Mouse (Mus musculus) forebrain, embryonic 15.5 days (tissue): ENCODE measurements around the gene Cap2. TPM values are rescaled to one million over a fixed set of nuclear protein-coding genes. Genes with fewer than 3 reads are reported as not detected.

ENCODE experiments used
- ATAC-seq: fragments of 200-750 bp; cut with Nextera tagmentation; replicated peaks from 2 replicates; pipeline ENCODE4 v1.8.0; 2017; ENCODE audit warnings: mild to moderate bottlenecking, moderate TSS enrichment, moderate library complexity
- H3K27ac ChIP-seq: fragments of 300-500 bp; sonication (generic); replicated peaks from 2 replicates; pipeline ENCODE4 v1.5.1; 2015; ENCODE audit warnings: mild to moderate bottlenecking, inconsistent platforms
- H3K27me3 ChIP-seq: fragments of 300-500 bp; sonication (generic); 2 replicates; pipeline ENCODE4 v1.6.1; 2015; ENCODE audit warnings: inconsistent platforms
- H3K36me3 ChIP-seq: fragments of 300-500 bp; sonication (generic); 2 replicates; pipeline ENCODE4 v1.6.1; 2015; ENCODE audit warnings: mild to moderate bottlenecking, inconsistent platforms
- H3K4me1 ChIP-seq: fragments of 300-500 bp; sonication (generic); 2 replicates; pipeline ENCODE4 v1.6.1; 2015; ENCODE audit warnings: inconsistent platforms
- H3K4me2 ChIP-seq: fragments of 300-500 bp; sonication (generic); replicated peaks from 2 replicates; pipeline ENCODE4 v1.6.1; 2015; ENCODE audit warnings: mild to moderate bottlenecking, inconsistent platforms
- H3K4me3 ChIP-seq: fragments of 300-500 bp; sonication (generic); 2 replicates; pipeline ENCODE4 v1.5.1; 2015; ENCODE audit warnings: mild to moderate bottlenecking, inconsistent platforms
- H3K9ac ChIP-seq: fragments of 300-500 bp; sonication (generic); replicated peaks from 2 replicates; pipeline ENCODE4 v1.6.1; 2015; ENCODE audit warnings: mild to moderate bottlenecking, inconsistent platforms
- H3K9me3 ChIP-seq: fragments of 300-500 bp; sonication (generic); 2 replicates; pipeline ENCODE4 v1.6.1; 2016; ENCODE audit warnings: inconsistent platforms
- WGBS: fragments of 180-500 bp; shearing (Covaris S2); methylation state at CpG from one replicate; pipeline ENCODE4 v1.1.7; 2015; ENCODE audit warnings: mixed read lengths; 5-methylcytosine and 5-hydroxymethylcytosine counted together
- polyA plus RNA-seq: library from polyadenylated mRNA; unstranded; fragments of >200 nt; fragmentation: Nextera tagmentation; extraction: Ambion mirVana; gene quantifications from 2 replicates; pipeline ENCODE4 v1.2.1, GENCODE M21; 2015

Cap2 gene
- 13.9 and 16.8 TPM in 2 replicates for polyA plus RNA-seq

DNA sequence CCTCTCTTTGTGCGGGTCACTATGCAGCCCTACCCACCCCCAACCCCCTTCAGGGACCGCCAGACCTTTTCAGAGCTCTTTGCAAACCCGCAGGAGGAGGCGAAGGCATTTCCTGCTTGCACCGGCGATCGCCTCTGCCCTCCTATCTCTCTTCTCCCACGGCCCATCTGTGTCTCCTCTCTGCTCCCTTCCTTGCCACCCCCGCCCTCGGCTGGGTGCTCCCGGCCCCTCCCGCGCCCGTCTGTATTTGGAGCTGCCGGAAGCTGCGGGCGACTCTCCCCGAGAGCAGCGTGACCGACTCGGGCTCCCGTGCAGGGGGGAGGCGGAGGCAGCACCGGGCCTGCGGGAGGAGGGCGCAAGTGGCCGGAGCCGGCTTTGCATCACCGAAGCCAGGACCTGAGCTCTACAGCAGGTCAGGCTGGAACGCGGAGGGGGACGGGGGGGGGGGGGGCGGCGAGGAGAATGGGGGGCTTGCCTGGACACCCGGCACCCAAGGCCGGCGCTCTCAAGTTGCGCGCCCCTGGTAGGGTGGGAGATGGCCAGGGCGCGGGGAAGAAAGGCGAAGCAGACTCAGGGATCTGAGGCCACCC is at the start of gene Cap2:
TSS of gene Cap2 (plus strand) at position 49 of the 590 bp plus-strand sequence.
- H3K27ac ChIP-seq: no peak within 1 kb of the TSS

DNA sequence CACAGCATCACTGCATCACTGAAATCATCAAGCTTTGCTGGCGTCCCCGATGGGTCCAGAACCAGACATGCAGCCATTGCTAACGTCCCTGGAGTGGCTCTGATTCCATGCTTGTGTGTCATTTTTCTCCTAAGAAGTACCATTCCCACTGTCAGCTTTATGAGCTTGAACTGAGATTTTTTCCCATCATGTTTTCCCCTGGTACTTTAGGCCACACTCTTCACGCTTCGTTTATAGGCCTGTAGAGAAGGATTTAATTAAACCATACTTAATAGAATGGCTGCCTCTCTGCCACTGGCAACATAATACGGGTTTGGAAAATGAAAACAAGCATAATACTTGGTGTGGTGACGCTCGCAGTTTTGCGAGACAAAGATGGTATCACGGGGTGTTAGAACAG is 42.1 kb upstream of the Cap2 start:
- Histone ChIP-seq H3K4me2 (no peak overlapping the region), H3K27me3 (no peaks in the 10 kb centered on the region), H3K9ac (no peak overlapping the region), H3K4me3 (no peak overlapping the region), H3K9me3 (no peaks in the 10 kb centered on the region), H3K36me3 (no peaks in the 10 kb centered on the region), H3K4me1 (no peaks in the 10 kb centered on the region), H3K27ac (no peak overlapping the region)
- WGBS: 63% methylated on average over 10 of the region's 10 CpGs
- ATAC-seq: no peak

More for the DNA sequence above, at the start of gene Cap2:
- no peaks in the 10 kb centered on the region for H3K9me3 ChIP-seq
- no peaks in the 10 kb centered on the region for H3K36me3 ChIP-seq
- peak within 1 kb of the TSS; percentile 95 for H3K4me2 ChIP-seq
- H3K4me3 ChIP-seq: peak within 1 kb of the TSS; percentile 55
- H3K9ac ChIP-seq: peak within 1 kb of the TSS; percentile 64
- peak; percentile 80; the same call in 1 of the 2 replicates for ATAC-seq
- peaks cover 10% of the 10 kb centered on the region for H3K4me1 ChIP-seq
- WGBS: under 1% methylated on average over 40 of the region's 42 CpGs
- H3K27me3 ChIP-seq: no peaks in the 10 kb centered on the region

DNA sequence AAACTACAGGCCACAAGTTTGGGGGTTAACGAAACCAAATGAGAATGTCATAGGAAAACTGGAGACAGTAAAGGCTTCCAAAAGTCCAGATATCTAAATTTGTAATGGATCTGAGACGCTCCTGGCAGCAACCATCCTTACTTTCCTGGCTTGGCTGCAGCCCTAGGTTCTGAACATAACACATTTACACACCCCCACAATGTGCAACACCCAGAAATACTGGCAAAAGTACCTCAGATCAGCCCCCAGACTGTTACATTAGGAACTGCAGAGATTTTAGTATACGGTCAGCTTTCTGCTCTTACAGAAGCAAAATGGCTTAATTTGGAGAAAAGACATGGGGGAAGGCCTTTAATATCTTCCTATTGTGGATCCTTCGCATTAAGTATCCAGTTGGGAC is 39.4 kb upstream of the Cap2 start:
- Histone ChIP-seq H3K4me2 (no peak overlapping the region), H3K9ac (no peak overlapping the region), H3K27ac (no peak overlapping the region), H3K27me3 (no peaks in the 10 kb centered on the region), H3K4me3 (no peak overlapping the region), H3K36me3 (no peaks in the 10 kb centered on the region), H3K9me3 (no peaks in the 10 kb centered on the region), H3K4me1 (no peaks in the 10 kb centered on the region)
- no peak for ATAC-seq
- 93% methylated on average over 4 of the region's 4 CpGs for WGBS

DNA sequence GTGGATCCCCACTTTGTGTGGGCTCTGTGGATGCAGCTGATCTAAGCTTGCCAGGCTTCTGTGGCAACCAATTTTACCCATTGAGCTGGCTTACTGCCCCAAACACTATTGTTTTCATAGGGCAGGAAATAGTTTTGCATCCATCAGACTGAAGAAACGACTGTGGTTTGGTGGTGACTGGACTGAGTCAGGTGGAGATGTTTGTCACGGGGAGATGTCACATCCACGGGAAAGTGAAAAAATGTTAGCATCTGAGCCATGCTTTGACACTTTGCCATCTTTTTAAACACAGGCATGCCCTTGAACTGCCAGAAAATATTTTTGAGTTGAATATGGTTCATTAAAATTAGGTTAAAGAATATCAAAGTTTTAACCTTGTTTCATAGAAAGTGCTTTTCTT is 37.9 kb upstream of the Cap2 start:
- Histone ChIP-seq H3K36me3 (no peaks in the 10 kb centered on the region), H3K9ac (no peak overlapping the region), H3K4me3 (no peak overlapping the region), H3K4me1 (no peaks in the 10 kb centered on the region), H3K27ac (no peak overlapping the region), H3K9me3 (no peaks in the 10 kb centered on the region), H3K27me3 (no peaks in the 10 kb centered on the region), H3K4me2 (no peak overlapping the region)
- 77% methylated on average over 3 of the region's 3 CpGs for WGBS
- ATAC-seq: no peak

DNA sequence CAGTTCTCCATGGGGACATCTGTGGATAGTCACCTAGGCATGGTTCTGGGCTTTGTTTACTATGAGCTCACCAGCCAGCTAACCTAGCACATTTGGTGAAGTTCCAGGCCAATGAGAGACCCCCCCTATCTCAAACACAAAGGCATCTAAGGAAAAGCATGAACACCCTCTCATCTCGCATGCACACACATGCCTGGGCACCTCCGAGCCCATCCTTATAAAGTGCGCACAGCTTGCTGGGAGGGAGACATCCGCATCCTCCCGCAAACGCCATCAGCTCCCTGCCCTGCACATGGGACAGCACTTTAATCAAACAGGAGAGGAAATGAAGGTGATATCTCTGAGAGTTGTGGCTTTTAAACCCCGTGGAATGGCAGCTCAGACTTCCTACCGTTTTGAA is 33.4 kb upstream of the Cap2 start:
- H3K4me3 ChIP-seq: no peak overlapping the region
- no peaks in the 10 kb centered on the region for H3K36me3 ChIP-seq
- 68% methylated on average over 8 of the region's 8 CpGs for WGBS
- no peaks in the 10 kb centered on the region for H3K27me3 ChIP-seq
- H3K9me3 ChIP-seq: no peaks in the 10 kb centered on the region
- no peak for ATAC-seq
- no peak overlapping the region for H3K4me2 ChIP-seq
- H3K9ac ChIP-seq: no peak overlapping the region
- no peak overlapping the region for H3K27ac ChIP-seq
- H3K4me1 ChIP-seq: no peaks in the 10 kb centered on the region

DNA sequence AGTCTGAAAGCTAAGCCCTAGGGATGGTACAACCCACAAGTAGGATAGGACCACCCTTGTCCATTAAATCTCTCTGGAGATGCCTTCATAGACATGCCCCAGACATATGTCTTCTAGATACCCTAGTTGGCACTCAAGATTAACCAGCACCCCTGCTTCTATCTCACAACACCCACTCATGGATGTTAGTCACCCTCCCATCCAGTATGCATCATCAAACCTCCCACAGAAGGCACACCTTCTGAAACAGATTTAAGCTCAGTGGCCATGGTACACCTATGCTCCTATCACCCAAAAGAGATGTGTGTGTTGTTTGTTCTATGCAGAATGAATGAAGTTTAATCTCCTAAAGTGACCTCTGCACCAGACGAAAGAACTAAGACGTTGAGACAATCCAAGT is 32.1 kb upstream of the Cap2 start:
- Histone ChIP-seq H3K4me3 (no peak overlapping the region), H3K27me3 (no peaks in the 10 kb centered on the region), H3K4me1 (no peaks in the 10 kb centered on the region), H3K36me3 (no peaks in the 10 kb centered on the region), H3K4me2 (no peak overlapping the region), H3K9me3 (no peaks in the 10 kb centered on the region), H3K27ac (no peak overlapping the region), H3K9ac (no peak overlapping the region)
- WGBS: 93% methylated on average over 2 of the region's 2 CpGs
- ATAC-seq: no peak

DNA sequence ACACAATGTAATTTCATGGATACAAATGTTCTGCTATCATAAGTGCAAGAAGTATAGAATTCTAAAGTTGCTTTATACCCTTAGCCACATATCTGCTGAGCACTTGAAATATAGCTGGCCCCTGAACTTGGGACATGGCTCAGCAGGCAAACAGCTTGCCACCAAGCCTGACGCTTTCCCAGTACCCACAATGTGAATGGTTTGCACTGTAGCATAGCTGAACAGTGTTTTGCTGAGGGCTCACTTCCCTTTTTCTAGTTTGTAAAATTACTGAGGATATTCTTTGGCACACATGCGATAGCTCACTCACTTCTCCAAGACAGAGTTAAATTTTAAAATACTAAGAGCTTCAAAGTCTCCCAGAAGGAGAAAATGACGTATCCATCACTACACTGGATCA is 20.4 kb upstream of the Cap2 start:
- Histone ChIP-seq H3K4me2 (no peak overlapping the region), H3K4me3 (no peak overlapping the region), H3K9me3 (no peaks in the 10 kb centered on the region), H3K9ac (no peak overlapping the region), H3K27ac (no peak overlapping the region), H3K27me3 (no peaks in the 10 kb centered on the region), H3K4me1 (no peaks in the 10 kb centered on the region), H3K36me3 (no peaks in the 10 kb centered on the region)
- no peak for ATAC-seq
- 71% methylated on average over 3 of the region's 3 CpGs for WGBS

DNA sequence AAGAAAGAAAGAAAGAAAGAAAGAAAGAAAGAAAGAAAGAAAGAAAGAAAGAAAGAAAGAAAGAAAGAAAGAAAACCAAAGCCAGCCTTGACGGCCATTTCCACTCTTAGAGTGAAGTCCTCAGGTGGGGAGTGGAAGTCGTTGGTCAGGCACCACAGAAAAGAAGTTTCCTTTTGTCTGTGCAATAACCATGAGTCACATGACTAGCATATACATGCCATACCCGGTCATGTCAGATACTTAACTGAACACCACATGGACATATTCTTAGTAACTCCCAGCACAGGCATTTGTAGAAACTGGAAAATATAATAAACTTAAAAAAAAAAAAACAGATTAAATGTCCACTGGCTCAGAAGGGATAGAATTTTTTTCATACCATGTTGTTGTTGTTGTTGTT is 16.0 kb upstream of the Cap2 start:
- no peak for ATAC-seq
- WGBS: 65% methylated on average over 3 of the region's 3 CpGs

DNA sequence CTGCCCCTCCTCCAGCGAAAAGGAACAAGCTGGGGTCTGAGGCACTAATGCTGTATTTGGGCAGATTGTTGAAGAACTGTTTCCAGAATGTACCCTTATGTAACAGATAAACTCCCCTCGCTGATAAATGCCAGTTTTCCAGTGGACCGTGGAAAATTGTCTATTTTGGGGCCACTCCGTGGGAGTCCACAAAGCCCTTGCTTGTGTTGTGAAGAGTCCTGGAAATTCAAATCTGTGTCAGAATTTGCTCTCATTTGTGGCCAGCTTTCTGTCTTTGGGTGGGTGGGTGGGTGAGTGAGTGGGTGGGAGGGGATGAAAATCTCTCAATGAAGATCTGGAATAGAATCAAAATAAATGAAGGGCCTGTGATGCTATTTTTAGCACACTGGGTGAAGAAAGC is 13.5 kb upstream of the Cap2 start:
- no peak overlapping the region for H3K4me2 ChIP-seq
- WGBS: 80% methylated on average over 4 of the region's 4 CpGs
- no peaks in the 10 kb centered on the region for H3K36me3 ChIP-seq
- ATAC-seq: no peak
- no peaks in the 10 kb centered on the region for H3K4me1 ChIP-seq
- no peaks in the 10 kb centered on the region for H3K27me3 ChIP-seq
- no peak overlapping the region for H3K4me3 ChIP-seq
- H3K27ac ChIP-seq: no peak overlapping the region
- no peaks in the 10 kb centered on the region for H3K9me3 ChIP-seq
- H3K9ac ChIP-seq: no peak overlapping the region

More for the DNA sequence above, 16.0 kb upstream of the Cap2 start:
- Histone ChIP-seq H3K9me3 (no peaks in the 10 kb centered on the region), H3K9ac (no peak overlapping the region), H3K36me3 (no peaks in the 10 kb centered on the region), H3K27ac (no peak overlapping the region), H3K27me3 (no peaks in the 10 kb centered on the region), H3K4me2 (no peak overlapping the region), H3K4me3 (no peak overlapping the region), H3K4me1 (no peaks in the 10 kb centered on the region)

DNA sequence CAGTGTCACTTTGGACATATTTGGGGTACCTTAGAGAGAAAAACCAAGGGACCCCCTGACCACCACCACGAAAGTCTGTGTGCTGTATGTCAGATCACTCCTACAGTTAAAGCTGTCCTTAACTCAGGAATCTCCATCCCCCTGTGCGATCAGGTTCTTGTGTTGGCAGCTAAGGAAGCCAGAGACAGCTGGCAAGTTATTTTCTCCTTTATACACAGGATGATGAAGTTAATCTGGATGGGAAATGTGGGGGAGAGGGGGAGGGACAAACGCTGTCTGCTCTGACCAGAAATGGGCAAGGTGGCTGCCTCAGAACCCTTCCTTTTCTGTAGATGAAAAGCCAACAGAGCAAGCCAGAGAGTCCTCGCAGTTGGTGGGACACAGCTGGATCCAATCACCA is 11.0 kb upstream of the Cap2 start:
- H3K9ac ChIP-seq: no peak overlapping the region
- H3K4me3 ChIP-seq: no peak overlapping the region
- no peaks in the 10 kb centered on the region for H3K27me3 ChIP-seq
- WGBS: 26% methylated on average over 4 of the region's 4 CpGs
- no peaks in the 10 kb centered on the region for H3K4me1 ChIP-seq
- no peaks in the 10 kb centered on the region for H3K9me3 ChIP-seq
- H3K27ac ChIP-seq: no peak overlapping the region
- no peak for ATAC-seq
- no peak overlapping the region for H3K4me2 ChIP-seq
- H3K36me3 ChIP-seq: no peaks in the 10 kb centered on the region

DNA sequence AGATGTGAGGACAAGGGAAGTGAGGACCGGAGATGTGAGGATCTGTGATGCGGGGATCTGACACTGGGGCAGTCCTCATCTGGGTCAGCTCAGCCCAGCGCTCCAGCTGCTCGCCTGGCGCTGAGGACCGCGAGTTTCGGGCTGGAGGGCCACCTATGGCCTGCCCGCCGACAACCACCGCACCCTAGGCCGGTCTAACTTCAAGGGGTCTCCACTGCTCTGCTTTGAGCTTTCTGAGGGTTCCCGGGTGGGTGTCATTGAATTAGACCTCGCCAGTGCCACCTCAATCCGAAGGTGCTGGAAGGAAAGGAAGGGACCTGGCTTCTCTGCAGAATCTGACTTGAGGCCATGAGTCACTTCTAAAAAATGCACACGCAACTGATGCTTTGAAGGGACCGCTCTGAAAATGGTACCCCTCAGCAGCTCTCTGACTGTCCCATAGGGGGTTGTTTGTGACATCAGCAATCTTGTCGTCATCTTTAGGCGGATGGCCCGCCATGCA is 793 bp downstream of the Cap2 start:
- H3K4me2 ChIP-seq: peak overlapping the region; percentile 95
- WGBS: 9% methylated on average over 20 of the region's 20 CpGs
- peak overlapping the region; percentile 64 for H3K9ac ChIP-seq
- H3K27me3 ChIP-seq: no peaks in the 10 kb centered on the region
- peaks cover 10% of the 10 kb centered on the region for H3K4me1 ChIP-seq
- H3K4me3 ChIP-seq: peak overlapping the region; percentile 55
- H3K9me3 ChIP-seq: no peaks in the 10 kb centered on the region
- H3K27ac ChIP-seq: no peak overlapping the region
- peak; percentile 80 for ATAC-seq
- H3K36me3 ChIP-seq: no peaks in the 10 kb centered on the region

DNA sequence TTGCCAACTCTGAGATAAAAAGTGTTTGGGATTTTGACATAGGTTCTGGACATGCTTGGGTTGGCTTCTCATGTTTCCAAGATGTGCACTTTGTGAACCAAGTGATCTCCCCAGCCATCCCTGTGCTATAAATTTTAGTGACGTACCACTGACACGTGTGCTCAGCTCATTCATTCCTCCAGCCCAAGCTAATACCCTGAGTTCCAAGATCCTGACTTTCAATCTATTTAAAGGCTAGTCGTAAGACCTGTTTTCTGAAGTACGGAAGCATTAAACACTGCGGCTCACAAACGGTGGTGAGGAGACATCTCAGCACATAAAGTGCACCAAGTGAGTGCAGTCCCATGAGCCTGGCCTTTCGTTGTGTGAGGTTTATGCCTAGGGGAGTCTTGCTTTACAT is 6.3 kb downstream of the Cap2 start:
- no peaks in the 10 kb centered on the region for H3K27me3 ChIP-seq
- no peaks in the 10 kb centered on the region for H3K9me3 ChIP-seq
- ATAC-seq: no peak
- 94% methylated on average over 7 of the region's 7 CpGs for WGBS
- no peak overlapping the region for H3K4me2 ChIP-seq
- H3K4me3 ChIP-seq: no peak overlapping the region
- no peak overlapping the region for H3K9ac ChIP-seq
- no peak overlapping the region for H3K27ac ChIP-seq
- no peaks in the 10 kb centered on the region for H3K4me1 ChIP-seq
- H3K36me3 ChIP-seq: no peaks in the 10 kb centered on the region

DNA sequence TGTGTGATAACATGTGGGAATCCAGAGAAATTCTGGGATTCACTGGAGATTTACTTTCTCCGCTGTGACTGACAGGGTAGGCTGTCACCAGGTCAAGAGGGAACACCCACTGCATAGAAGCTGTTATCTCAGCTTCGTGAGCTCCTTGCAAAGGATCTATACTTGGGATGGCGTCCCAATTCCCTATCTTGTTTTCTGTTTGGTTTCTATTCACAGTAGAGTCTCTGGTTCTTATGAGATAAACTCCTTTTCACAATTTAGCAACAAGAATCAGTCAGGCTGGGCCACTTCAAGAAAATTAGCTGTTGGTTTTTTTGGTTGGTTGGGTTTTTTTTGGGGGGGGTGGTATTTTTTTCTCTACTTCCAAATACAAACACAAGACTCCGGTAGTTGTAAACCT is 7.2 kb downstream of the Cap2 start:
- no peak overlapping the region for H3K4me2 ChIP-seq
- H3K27me3 ChIP-seq: no peaks in the 10 kb centered on the region
- no peaks in the 10 kb centered on the region for H3K4me1 ChIP-seq
- no peak for ATAC-seq
- H3K27ac ChIP-seq: no peak overlapping the region
- H3K4me3 ChIP-seq: no peak overlapping the region
- no peaks in the 10 kb centered on the region for H3K36me3 ChIP-seq
- WGBS: 90% methylated on average over 4 of the region's 4 CpGs
- H3K9ac ChIP-seq: no peak overlapping the region
- no peaks in the 10 kb centered on the region for H3K9me3 ChIP-seq
